Mouse (Mus musculus) forebrain, postnatal 0 days (tissue): Measurements from ENCODE around the gene Srgap2. TPM values are rescaled to one million over a fixed set of nuclear protein-coding genes. Genes with fewer than 3 reads are reported as not detected.

Source experiments
- ATAC-seq: fragments of 200-750 bp; cut with Nextera tagmentation; 2 replicates; pipeline ENCODE4 v1.8.0; 2017; ENCODE audit warnings: mild to moderate bottlenecking, moderate library complexity
- DNase-seq: peaks from one replicate; pipeline ENCODE4 v3.0.0-alpha.2; 2015
- H3K27ac ChIP-seq: fragments of 300-500 bp; sonication (generic); 2 replicates; pipeline ENCODE4 v1.5.1; 2014; ENCODE audit warnings: low read depth, mild to moderate bottlenecking, antibody characterized with exemption, low read length, moderate library complexity, mixed read lengths
- H3K27me3 ChIP-seq: fragments of 300-500 bp; sonication (generic); 2 replicates; pipeline ENCODE4 v1.6.1; 2014; ENCODE audit warnings: mild to moderate bottlenecking, low read length, mixed read lengths; ENCODE audit not compliant: insufficient read depth
- H3K36me3 ChIP-seq: fragments of 300-500 bp; sonication (generic); 2 replicates; pipeline ENCODE4 v1.6.1; 2014; ENCODE audit warnings: mild to moderate bottlenecking, moderate library complexity; ENCODE audit not compliant: insufficient read depth
- H3K4me1 ChIP-seq: fragments of 300-500 bp; sonication (generic); 2 replicates; pipeline ENCODE4 v1.6.1; 2014; ENCODE audit warnings: antibody characterized with exemption; ENCODE audit not compliant: insufficient read depth
- H3K4me2 ChIP-seq: fragments of 300-500 bp; sonication (generic); 2 replicates; pipeline ENCODE4 v1.6.1; 2014; ENCODE audit warnings: low read depth, mild to moderate bottlenecking, moderate library complexity
- H3K4me3 ChIP-seq: fragments of 300-500 bp; sonication (generic); 2 replicates; pipeline ENCODE4 v1.5.1; 2014; ENCODE audit warnings: low read depth, low read length, mixed read lengths
- H3K9ac ChIP-seq: fragments of 300-500 bp; sonication (generic); 2 replicates; pipeline ENCODE4 v1.6.1; 2014; ENCODE audit warnings: mild to moderate bottlenecking
- H3K9me3 ChIP-seq: fragments of 300-500 bp; sonication (generic); 2 replicates; pipeline ENCODE4 v1.6.1; 2016; ENCODE audit warnings: low read length
- CTCF ChIP-seq: sonication (generic); IDR thresholded peaks from 2 replicates; pipeline ENCODE4 v1.5.1; 2016; ENCODE audit warnings: antibody characterized with exemption, control low read depth, low read depth
- WGBS: fragments of 180-500 bp; shearing (Covaris S2); extraction: QIAGEN DNeasy Blood & Tissue Kit; methylation state at CpG from one replicate; pipeline ENCODE4 v1.1.7; 2014; 5-methylcytosine and 5-hydroxymethylcytosine counted together
- polyA plus RNA-seq: library from polyadenylated mRNA; unstranded; fragments of >200 nt; fragmentation: Nextera tagmentation; extraction: Ambion mirVana; gene quantifications from 2 replicates; pipeline ENCODE4 v1.2.1, GENCODE M21; 2015
- total RNA-seq: library from RNA; depleted of rRNA; stranded (reverse); fragments of >200 nt; gene quantifications from 2 replicates; pipeline ENCODE4 v1.2.3, GENCODE M21; 2014

The Srgap2 gene
- total and polyA plus RNA-seq, 2 experiments from 2014 or later = 28.1 to 68.4 TPM

GRCm38 (mm10) chr1:131327167-131327566 is 200.0 kb downstream of the Srgap2 start:
- Histone ChIP-seq H3K9me3 (no peaks in the 10 kb centered on the region), H3K9ac (no peak overlapping the region), H3K27me3 (no peaks in the 10 kb centered on the region), H3K4me2 (no peak overlapping the region), H3K27ac (no peak overlapping the region), H3K4me3 (no peak overlapping the region), H3K4me1 (no peaks in the 10 kb centered on the region), H3K36me3 (peaks cover 44% of the 10 kb centered on the region)
- DNase-seq = no peak
- ATAC-seq = no peak
- WGBS = 94% methylated on average over 1 of the region's 1 CpGs
- no peak for TF ChIP-seq CTCF

- H3K4me3 ChIP-seq = no peak overlapping the region
- whole genome bisulfite sequencing = 92% methylated on average over 3 of the region's 3 CpGs
- DNase-seq = no peak
- no peak for TF ChIP-seq CTCF
- H3K4me1 ChIP-seq = no peaks in the 10 kb centered on the region
- H3K27ac ChIP-seq = no peak overlapping the region
- H3K27me3 ChIP-seq = no peaks in the 10 kb centered on the region
- H3K4me2 ChIP-seq = no peak overlapping the region
- ATAC-seq = no peak
- H3K9me3 ChIP-seq = no peaks in the 10 kb centered on the region
- H3K36me3 ChIP-seq = peaks cover 34% of the 10 kb centered on the region
- H3K9ac ChIP-seq = no peak overlapping the region
These were observed 202.2 kb downstream of the Srgap2 start for GRCm38 (mm10) chr1:131324816-131325463.

GRCm38 (mm10) chr1:131319598-131320330 is 207.4 kb downstream of the Srgap2 start:
- H3K4me1 ChIP-seq = no peaks in the 10 kb centered on the region
- 87% methylated on average over 3 of the region's 3 CpGs for WGBS
- H3K27me3 ChIP-seq = no peaks in the 10 kb centered on the region
- no peak for DNase-seq
- H3K9me3 ChIP-seq = no peaks in the 10 kb centered on the region
- no peak overlapping the region for H3K4me3 ChIP-seq
- H3K27ac ChIP-seq = no peak overlapping the region
- 0 out of 2 replicates have a peak, but pooled peaks have one; percentile 38 for ATAC-seq
- H3K9ac ChIP-seq = no peak overlapping the region
- TF ChIP-seq CTCF = peak; percentile 60
- H3K4me2 ChIP-seq = no peak overlapping the region
- peaks cover 39% of the 10 kb centered on the region for H3K36me3 ChIP-seq

GRCm38 (mm10) chr1:131318397-131318796 is 208.8 kb downstream of the Srgap2 start:
- WGBS = 89% methylated on average over 2 of the region's 2 CpGs
- no peak for DNase-seq

GRCm38 (mm10) chr1:131317625-131318024 is 209.5 kb downstream of the Srgap2 start:
- TF ChIP-seq CTCF = no peak
- Histone ChIP-seq H3K9ac (no peak overlapping the region), H3K4me1 (no peaks in the 10 kb centered on the region), H3K27me3 (no peaks in the 10 kb centered on the region), H3K4me3 (no peak overlapping the region), H3K4me2 (no peak overlapping the region), H3K27ac (no peak overlapping the region), H3K36me3 (peaks cover 43% of the 10 kb centered on the region), H3K9me3 (no peaks in the 10 kb centered on the region)
- DNase-seq = no peak
- WGBS = 96% methylated on average over 5 of the region's 5 CpGs
- no peak for ATAC-seq

More at GRCm38 (mm10) chr1:131318397-131318796, 208.8 kb downstream of the Srgap2 start:
- H3K36me3 ChIP-seq = peaks cover 42% of the 10 kb centered on the region
- no peak overlapping the region for H3K9ac ChIP-seq
- TF ChIP-seq CTCF = no peak
- H3K27ac ChIP-seq = no peak overlapping the region
- no peak overlapping the region for H3K4me3 ChIP-seq
- no peaks in the 10 kb centered on the region for H3K4me1 ChIP-seq
- H3K9me3 ChIP-seq = no peaks in the 10 kb centered on the region
- no peak overlapping the region for H3K4me2 ChIP-seq
- ATAC-seq = no peak
- no peaks in the 10 kb centered on the region for H3K27me3 ChIP-seq

GRCm38 (mm10) chr1:131311284-131311683 is 215.9 kb downstream of the Srgap2 start:
- Histone ChIP-seq H3K4me3 (no peak overlapping the region), H3K27me3 (no peaks in the 10 kb centered on the region), H3K27ac (no peak overlapping the region), H3K4me1 (no peaks in the 10 kb centered on the region), H3K36me3 (peaks cover 54% of the 10 kb centered on the region), H3K9me3 (no peaks in the 10 kb centered on the region), H3K9ac (no peak overlapping the region), H3K4me2 (no peak overlapping the region)
- no peak for TF ChIP-seq CTCF
- ATAC-seq = no peak
- no peak for DNase-seq
- WGBS = 83% methylated on average over 3 of the region's 3 CpGs

- no peaks in the 10 kb centered on the region for H3K9me3 ChIP-seq
- H3K27ac ChIP-seq = no peak overlapping the region
- ATAC-seq (no peak), DNase-seq (no peak)
- 86% methylated on average over 5 of the region's 5 CpGs for WGBS
- H3K27me3 ChIP-seq = no peaks in the 10 kb centered on the region
- no peak overlapping the region for H3K4me2 ChIP-seq
- no peak for TF ChIP-seq CTCF
- H3K4me1 ChIP-seq = no peaks in the 10 kb centered on the region
- H3K9ac ChIP-seq = no peak overlapping the region
- H3K4me3 ChIP-seq = no peak overlapping the region
- H3K36me3 ChIP-seq = peaks cover 46% of the 10 kb centered on the region
These were observed 216.8 kb downstream of the Srgap2 start for GRCm38 (mm10) chr1:131310237-131310818.
